Mouse (Mus musculus) adrenal gland, postnatal 10 days (tissue): ENCODE measurements at regions not wholly inside any gene's neighbourhood (a gene's known extent, or its start where the extent isn't known, plus 50 kb on each side); places are given as distances from the start of the nearest gene placed in this dataset.

Experiments used
- DNase-seq: peaks from one replicate; pipeline ENCODE4 v3.0.0; 2021; ENCODE audit warnings: mixed read lengths

DNA sequence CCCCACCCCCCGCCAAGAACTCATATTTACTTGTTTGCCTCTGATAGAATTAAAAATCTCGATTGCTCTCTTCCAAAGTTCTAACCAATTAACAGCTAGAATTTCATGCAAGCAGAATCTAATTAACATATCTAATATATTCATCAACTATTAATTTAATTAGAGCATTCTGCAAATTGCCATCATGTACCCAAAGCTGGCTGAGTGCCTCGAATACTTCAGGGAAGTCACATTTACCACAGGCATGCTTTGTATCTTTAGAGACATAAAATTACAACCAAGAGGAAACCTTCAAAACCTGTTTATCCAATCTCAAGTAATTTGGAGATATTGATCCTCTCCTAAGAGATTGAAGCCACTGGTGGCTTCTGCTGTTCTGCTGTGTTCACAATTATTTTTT, 401.6 kb upstream of the Nmur2 start:
- DNase-seq = no peak

DNA sequence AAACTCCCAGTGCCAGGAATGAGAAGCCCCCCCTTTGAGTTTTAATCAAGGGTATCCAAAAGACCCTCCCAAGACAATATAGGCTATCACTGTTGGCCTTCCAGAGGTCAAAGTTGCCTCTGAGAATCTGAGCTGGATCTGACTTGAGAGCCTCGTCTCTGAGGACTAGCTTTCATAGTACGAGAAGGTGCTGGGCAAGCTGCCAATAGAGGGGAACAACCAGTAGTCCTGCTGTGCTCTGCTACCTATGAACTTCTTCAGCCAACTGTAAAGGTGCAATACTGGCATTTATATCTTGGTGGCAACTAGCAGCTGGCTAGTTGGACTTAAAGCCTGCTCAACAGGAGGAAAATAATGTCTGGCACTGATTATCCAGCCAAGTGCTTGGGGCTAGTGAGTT, 400.3 kb upstream of the Nmur2 start:
- DNase-seq = peak; percentile 4

DNA sequence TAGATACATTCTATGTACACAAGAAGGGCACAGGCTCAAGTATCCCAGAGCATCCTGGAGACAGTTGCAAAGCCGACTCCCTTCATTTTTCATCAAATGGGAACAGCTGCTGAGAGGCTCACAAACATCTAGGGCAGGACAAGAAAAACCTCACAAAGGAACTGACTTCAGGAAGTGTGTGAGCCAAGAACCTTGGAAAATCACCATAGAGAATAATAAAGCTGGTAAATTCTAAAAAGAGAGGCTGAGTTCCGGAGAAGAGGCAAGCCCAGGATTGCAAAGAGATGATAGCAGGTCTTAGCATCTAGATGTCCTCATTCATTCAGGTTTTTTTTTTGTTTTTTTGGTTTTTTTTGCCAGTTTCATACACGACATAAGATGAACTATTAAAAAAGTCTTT, 390.3 kb upstream of the Nmur2 start:
- no peak for DNase-seq

GRCm38 (mm10) chr11:56384761-56385160, 344.0 kb upstream of the Nmur2 start:
- no peak for DNase-seq

- no peak for DNase-seq
Observed at GRCm38 (mm10) chr11:56377535-56377934, 336.7 kb upstream of the Nmur2 start.

DNA sequence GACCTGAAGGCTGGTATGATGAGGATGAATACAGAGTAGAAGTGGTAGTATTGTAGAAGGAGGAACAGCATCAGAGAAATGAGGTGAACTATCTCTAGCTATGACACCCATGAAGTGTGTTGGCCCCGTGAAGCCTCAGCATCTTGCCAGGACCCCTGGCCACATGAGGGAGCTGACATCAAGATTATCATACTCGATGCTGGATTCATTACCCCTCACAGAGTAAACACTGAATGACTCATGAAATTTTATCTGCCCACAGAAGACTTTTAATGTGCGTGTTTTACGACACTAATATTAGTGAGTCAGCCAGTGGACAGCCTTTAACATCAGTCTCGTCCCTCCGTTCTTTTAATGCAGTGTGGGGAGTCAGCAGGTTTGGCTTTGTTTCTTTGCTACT, 333.5 kb upstream of the Nmur2 start:
- peak; percentile 44 for DNase-seq

DNA sequence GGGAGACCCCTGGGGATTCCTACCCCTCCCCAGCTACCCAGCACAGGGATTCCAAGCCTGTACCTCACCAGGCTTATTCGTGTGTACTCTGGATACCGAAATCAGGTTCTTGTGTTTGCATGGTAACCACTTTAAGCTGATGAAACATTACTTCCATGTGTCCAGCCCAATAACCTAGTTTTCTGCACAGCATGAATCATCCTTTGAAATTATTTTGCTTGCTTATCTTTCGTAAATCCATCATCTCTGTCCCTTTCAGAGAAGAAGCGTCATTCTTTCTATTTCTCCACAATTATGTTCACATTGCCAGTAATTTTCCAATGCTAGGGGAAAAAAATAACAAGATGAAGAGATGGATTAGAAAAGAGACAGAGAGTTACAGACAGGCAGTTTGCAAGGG, 332.8 kb upstream of the Nmur2 start:
- peak; percentile 2 for DNase-seq

- DNase-seq = no peak
Observed at GRCm38 (mm10) chr11:56357690-56358089, 316.9 kb upstream of the Nmur2 start.

GRCm38 (mm10) chr11:56351798-56352366, 311.1 kb upstream of the Nmur2 start:
- no peak for DNase-seq

GRCm38 (mm10) chr11:56351231-56351630, 310.4 kb upstream of the Nmur2 start:
- no peak for DNase-seq

DNA sequence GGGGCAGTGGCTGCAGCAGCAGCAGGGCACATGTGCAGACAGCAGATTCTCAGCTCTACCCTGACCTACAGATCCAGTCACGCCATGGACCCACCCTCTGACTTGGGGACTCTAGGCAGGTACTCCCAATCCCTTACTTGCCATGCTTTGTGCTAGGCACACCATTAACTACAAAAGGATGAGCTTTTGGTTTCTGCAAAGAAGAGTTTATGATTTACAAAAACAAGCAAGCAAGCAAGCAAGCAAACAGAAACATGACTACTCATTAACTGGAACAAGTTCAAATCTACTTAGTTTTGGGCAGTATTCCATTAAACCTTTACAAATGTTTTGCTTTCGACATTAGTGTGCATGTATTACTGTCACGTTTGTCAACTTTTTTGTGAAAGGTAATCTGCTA, 309.0 kb upstream of the Nmur2 start:
- DNase-seq = no peak

GRCm38 (mm10) chr11:56348408-56348807, 307.6 kb upstream of the Nmur2 start:
- DNase-seq = no peak

- no peak for DNase-seq
Observed at GRCm38 (mm10) chr11:56343083-56343482, 302.3 kb upstream of the Nmur2 start.

DNA sequence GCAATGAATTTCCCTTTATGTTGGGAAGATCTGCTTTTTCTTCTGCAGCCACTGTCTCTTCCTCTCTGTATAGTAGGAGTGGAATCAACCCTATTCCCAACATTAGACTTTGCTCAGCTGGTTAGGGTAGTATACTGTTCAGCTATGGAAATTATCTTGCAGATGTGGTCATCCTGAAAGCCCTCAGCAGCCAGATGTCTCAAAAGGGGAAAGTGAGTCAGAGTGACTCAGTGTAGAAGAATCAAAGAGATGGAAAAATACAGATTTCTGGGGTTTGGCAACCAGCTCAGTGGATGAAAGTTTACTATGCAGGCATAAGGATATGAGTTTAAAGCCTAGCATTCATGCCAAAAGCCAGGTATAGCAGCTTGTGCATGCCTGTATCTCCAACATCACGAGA, 300.9 kb upstream of the Nmur2 start:
- no peak for DNase-seq

- no peak for DNase-seq
Observed at GRCm38 (mm10) chr11:56341040-56341439, 300.2 kb upstream of the Nmur2 start.

DNA sequence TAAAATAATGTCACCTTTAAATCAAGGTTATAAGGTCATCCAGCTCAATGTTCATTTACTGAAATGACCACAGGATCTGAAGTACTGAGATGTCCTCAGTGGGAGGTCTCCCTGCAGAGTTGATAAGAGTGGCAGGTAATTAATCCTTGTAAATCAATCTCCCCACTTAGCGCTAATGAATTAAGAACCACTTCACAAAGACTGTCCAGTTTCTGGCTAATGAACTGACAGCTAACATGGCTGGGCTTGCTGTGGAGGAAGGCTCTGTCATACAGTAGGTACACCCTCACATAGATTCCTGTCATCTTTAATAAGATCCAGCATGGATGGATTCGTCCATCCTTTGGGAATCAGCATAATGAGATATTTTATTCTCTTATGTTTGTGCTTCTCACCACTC, 297.7 kb upstream of the Nmur2 start:
- no peak for DNase-seq

DNA sequence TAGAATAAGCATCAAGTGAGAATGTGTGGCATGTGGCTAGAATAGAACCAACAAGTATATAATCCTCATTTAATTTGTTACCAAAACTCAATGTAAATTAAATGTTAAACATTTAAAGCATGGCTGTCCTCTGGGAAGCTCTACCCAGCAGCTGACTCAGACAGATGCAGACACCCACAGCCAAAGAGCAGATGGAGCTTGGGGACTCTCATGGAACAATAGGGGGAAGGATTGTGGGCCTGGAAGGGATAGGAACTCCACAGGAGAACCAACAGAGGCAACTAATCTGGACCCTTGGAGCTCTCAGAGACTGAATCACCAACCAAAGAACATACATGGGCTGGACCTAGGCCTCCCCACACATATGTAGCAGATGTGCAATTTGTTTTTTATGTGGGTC, 295.1 kb upstream of the Nmur2 start:
- no peak for DNase-seq

DNA sequence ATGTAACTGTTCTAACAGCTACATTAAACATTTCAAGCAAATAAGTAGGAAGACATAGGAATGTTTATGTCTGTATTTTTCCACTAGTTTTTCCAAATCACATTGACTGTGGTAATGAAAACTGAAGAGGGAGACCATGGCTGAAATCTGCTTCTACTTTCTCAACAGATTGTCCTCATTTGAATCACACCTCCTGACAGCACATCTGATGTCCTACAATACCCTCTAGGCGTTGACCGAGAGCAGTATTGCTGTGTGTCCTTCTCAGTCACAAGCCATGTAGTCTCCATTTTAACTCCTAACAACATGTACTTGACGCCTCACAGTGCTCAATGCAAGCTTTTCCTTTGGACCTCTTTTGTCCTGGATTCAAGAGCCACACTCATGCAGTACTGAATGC, 279.5 kb upstream of the Nmur2 start:
- DNase-seq = no peak

DNA sequence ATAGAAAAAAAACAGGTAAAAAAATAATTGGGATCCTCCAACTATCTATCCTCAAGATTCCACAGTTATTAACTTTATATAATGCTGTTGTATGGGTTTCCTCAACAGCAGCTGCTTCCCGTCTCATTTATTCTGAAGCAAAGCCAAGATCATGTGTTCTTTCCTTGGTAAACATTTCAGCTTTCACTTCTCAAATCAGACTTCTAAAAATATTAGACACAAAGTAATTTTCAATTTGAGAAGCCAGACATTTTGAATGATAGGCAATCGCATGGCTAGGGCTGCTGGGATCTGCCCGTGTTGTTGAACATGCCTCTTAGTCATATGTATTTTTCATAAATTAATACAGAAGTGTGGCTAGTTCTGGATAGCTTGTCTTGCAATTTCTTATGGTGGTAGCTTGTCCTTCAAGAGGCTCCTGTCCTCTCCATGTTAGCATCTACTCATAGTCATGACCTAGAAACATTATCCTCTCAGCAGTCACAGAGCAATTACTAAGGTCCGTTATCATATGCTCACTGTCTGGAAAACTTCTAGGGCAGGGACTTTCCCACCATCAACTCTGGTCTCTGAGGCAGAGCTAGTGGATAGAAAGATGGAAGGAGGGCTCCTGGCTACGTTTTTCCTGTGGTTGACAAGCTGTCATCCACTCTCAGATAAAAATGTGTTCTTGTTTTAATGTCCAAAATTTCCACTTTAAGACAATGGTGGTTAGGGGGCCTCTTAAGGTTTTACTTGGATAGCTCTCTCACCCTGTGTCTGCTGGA, 274.6 kb upstream of the Nmur2 start:
- DNase-seq = no peak

DNA sequence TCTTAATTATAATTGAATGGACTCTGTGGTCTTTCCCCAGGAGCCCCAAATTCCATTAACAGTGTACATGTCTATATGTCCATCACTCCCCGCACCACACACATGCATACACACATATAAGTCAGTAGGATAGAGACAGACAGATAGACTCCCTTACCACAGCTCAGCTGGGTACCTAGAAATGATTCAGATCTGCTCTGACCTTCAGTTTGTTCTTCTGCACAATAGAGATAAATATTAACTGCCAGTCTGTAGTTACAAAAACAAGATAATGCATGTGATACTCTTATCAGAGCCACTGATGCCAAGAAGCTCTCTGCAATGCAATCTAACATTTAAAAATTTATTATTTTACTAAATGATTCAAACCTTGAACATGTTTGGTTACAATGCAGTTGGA, 268.7 kb upstream of the Nmur2 start:
- DNase-seq = peak; percentile 1

GRCm38 (mm10) chr11:56308383-56309105, 267.7 kb upstream of the Nmur2 start:
- no peak for DNase-seq

- DNase-seq = peak; percentile 4
Observed at GRCm38 (mm10) chr11:56307051-56307450, 266.2 kb upstream of the Nmur2 start.
